Mouse (Mus musculus) liver, embryonic 12.5 days (tissue): Measurements from ENCODE around the gene Faap20. TPM values are rescaled to one million over a fixed set of nuclear protein-coding genes. Genes with fewer than 3 reads are reported as not detected.

Source experiments
- ATAC-seq: fragments of 200-750 bp; cut with Nextera tagmentation; 2 replicates; pipeline ENCODE4 v1.8.0; 2017; ENCODE audit warnings: moderate number of reproducible peaks, mild to moderate bottlenecking, moderate library complexity
- H3K27ac ChIP-seq: fragments of 300-500 bp; sonication (generic); 2 replicates; pipeline ENCODE4 v1.5.1; 2016; ENCODE audit warnings: mild to moderate bottlenecking
- H3K27me3 ChIP-seq: fragments of 300-500 bp; sonication (generic); replicated peaks from 2 replicates; pipeline ENCODE4 v1.6.1; 2016; ENCODE audit warnings: mild to moderate bottlenecking, moderate library complexity
- H3K36me3 ChIP-seq: fragments of 300-500 bp; sonication (generic); 2 replicates; pipeline ENCODE4 v1.6.1; 2016; ENCODE audit warnings: mild to moderate bottlenecking, moderate library complexity
- H3K4me1 ChIP-seq: fragments of 300-500 bp; sonication (generic); 2 replicates; pipeline ENCODE4 v1.6.1; 2016
- H3K4me2 ChIP-seq: fragments of 300-500 bp; sonication (generic); 2 replicates; pipeline ENCODE4 v1.6.1; 2016; ENCODE audit warnings: mild to moderate bottlenecking, moderate library complexity
- H3K4me3 ChIP-seq: fragments of 300-500 bp; sonication (generic); 2 replicates; pipeline ENCODE4 v1.5.1; 2016; ENCODE audit warnings: mild to moderate bottlenecking, moderate library complexity
- H3K9ac ChIP-seq: fragments of 300-500 bp; sonication (generic); 2 replicates; pipeline ENCODE4 v1.6.1; 2016; ENCODE audit warnings: mild to moderate bottlenecking, moderate library complexity
- H3K9me3 ChIP-seq: fragments of 300-500 bp; sonication (generic); replicated peaks from 2 replicates; pipeline ENCODE4 v1.6.1; 2016; ENCODE audit warnings: mild to moderate bottlenecking, moderate library complexity
- WGBS: fragments of 180-500 bp; shearing (Covaris S2); methylation state at CpG from one replicate; pipeline ENCODE4 v1.1.7; 2016; ENCODE audit not compliant: insufficient replicate concordance; 5-methylcytosine and 5-hydroxymethylcytosine counted together
- polyA plus RNA-seq: library from polyadenylated mRNA; unstranded; fragments of >200 nt; fragmentation: Nextera tagmentation; extraction: Ambion mirVana; gene quantifications from 2 replicates; pipeline ENCODE4 v1.2.1, GENCODE M21; 2016

Faap20 gene
- polyA plus RNA-seq, 1 experiment from 2014 or later, result 31.2 TPM

DNA sequence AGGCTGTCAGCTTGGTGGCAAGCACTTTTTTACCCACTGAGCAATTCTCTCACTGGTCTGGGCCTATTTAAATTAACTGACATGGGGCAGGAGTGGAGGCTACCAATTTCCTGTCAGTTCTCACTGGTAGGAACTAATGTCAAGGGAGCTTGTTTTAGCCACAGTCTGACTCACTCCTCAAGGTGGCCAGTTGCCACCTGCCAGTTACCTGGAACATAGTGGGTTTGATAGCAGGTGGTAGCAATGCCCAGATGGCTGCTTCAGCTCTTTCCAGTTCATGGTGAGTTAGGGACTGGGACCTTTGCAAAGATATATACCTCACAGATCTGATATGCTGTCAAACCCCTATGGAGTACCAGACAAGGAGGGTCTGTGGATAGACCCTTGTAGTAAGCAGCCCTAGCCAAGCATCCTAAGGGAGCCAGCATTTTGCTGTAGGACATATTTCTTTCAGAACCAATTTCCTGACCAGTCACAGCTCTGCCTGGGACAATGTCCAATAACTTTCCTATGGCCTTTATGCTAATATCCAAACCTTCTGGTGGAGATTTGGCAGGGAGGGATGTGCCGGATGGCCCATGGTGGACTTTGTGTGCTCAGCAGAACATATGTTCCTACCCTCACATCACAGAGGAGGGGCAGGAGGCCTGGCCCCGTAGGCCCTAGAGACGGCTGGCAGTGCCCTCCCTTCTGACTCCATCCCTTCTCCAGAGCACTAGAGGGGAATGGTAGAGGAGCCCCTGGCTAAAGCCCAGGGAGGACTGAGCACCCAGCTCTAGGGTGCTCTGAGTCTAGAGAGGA, 15.1 kb downstream of the Faap20 start:
- Histone ChIP-seq H3K27me3 (0 out of 2 replicates have a peak, but pooled peaks cover 3% of the 10 kb centered on the region), H3K4me1 (no peaks in the 10 kb centered on the region), H3K4me3 (no peak overlapping the region), H3K4me2 (no peak overlapping the region), H3K27ac (no peak overlapping the region), H3K9ac (no peak overlapping the region), H3K9me3 (no peaks in the 10 kb centered on the region), H3K36me3 (0 out of 2 replicates have a peak, but pooled peaks cover 3% of the 10 kb centered on the region)
- WGBS, result 71% methylated on average over 3 of the region's 3 CpGs
- no peak for ATAC-seq

- H3K9me3 ChIP-seq, result no peaks in the 10 kb centered on the region
- no peak overlapping the region for H3K4me3 ChIP-seq
- H3K4me2 ChIP-seq, result no peak overlapping the region
- no peak overlapping the region for H3K9ac ChIP-seq
- H3K27me3 ChIP-seq, result 0 out of 2 replicates have a peak, but pooled peaks cover 3% of the 10 kb centered on the region
- WGBS, result 66% methylated on average over 7 of the region's 7 CpGs
- no peak for ATAC-seq
- H3K36me3 ChIP-seq, result no peaks in the 10 kb centered on the region
- no peaks in the 10 kb centered on the region for H3K4me1 ChIP-seq
- H3K27ac ChIP-seq, result no peak overlapping the region
These were observed 17.5 kb downstream of the Faap20 start for GRCm38 (mm10) chr4:155267047-155267543.

GRCm38 (mm10) chr4:155267639-155268175, 18.1 kb downstream of the Faap20 start:
- WGBS, result 42% methylated on average over 12 of the region's 12 CpGs
- no peak overlapping the region for H3K27ac ChIP-seq

DNA sequence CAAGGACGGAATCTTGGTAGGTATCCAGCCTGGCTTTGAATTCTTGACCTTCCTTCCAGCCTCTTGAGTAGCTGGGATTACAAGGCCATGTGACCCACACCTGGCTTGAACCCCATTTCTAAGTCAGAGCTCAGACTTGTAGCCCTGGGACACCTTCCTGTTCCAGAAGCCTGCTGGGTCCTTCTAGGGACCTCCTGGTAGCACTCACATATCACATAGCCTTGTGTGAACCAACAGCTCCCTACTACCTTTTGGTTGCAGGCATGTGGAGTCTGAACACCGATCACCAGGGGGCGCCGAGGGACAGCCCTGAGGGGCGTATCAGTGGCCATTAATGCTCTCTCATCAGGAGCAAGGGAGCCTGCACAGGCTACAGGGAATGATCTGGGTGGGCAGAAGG, 18.8 kb downstream of the Faap20 start:
- no peak overlapping the region for H3K4me2 ChIP-seq
- H3K27me3 ChIP-seq, result 0 out of 2 replicates have a peak, but pooled peaks cover 3% of the 10 kb centered on the region
- ATAC-seq, result no peak
- no peak overlapping the region for H3K9ac ChIP-seq
- 13% methylated on average over 5 of the region's 5 CpGs for WGBS
- no peaks in the 10 kb centered on the region for H3K9me3 ChIP-seq
- H3K36me3 ChIP-seq, result no peaks in the 10 kb centered on the region
- H3K4me1 ChIP-seq, result no peaks in the 10 kb centered on the region
- no peak overlapping the region for H3K27ac ChIP-seq
- no peak overlapping the region for H3K4me3 ChIP-seq

More at GRCm38 (mm10) chr4:155267639-155268175, 18.1 kb downstream of the Faap20 start:
- H3K4me1 ChIP-seq, result no peaks in the 10 kb centered on the region
- no peak overlapping the region for H3K4me2 ChIP-seq
- no peak overlapping the region for H3K4me3 ChIP-seq
- H3K9ac ChIP-seq, result no peak overlapping the region
- no peaks in the 10 kb centered on the region for H3K36me3 ChIP-seq
- no peaks in the 10 kb centered on the region for H3K9me3 ChIP-seq
- H3K27me3 ChIP-seq, result 0 out of 2 replicates have a peak, but pooled peaks cover 3% of the 10 kb centered on the region
- ATAC-seq, result no peak

DNA sequence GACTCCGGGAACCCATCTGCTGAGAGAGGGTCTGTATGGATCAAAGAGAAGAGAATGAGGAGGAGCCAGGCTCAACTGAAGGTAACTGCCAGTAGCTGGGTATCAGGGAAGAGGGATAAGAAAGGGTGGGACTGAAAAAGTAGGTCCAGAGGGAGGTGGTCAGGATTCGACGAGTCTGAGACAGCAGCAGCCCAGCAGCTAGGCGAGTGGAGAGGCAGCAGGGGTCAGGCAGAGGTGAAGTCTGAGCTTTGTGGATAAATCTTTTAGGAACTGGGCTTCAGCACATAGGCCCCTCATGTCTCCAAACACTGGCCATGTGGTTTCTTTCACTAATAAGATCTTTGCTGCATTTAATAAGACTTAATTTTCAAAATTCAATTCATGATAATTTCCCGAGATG, 24.8 kb downstream of the Faap20 start:
- Histone ChIP-seq H3K27me3 (no peaks in the 10 kb centered on the region), H3K36me3 (no peaks in the 10 kb centered on the region), H3K9me3 (no peaks in the 10 kb centered on the region), H3K9ac (no peak overlapping the region), H3K4me3 (no peak overlapping the region), H3K4me2 (no peak overlapping the region), H3K27ac (no peak overlapping the region), H3K4me1 (no peaks in the 10 kb centered on the region)
- no peak for ATAC-seq
- 34% methylated on average over 5 of the region's 5 CpGs for WGBS

- Histone ChIP-seq H3K4me1 (no peaks in the 10 kb centered on the region), H3K36me3 (no peaks in the 10 kb centered on the region), H3K9me3 (no peaks in the 10 kb centered on the region), H3K9ac (no peak overlapping the region), H3K27ac (no peak overlapping the region), H3K4me3 (no peak overlapping the region), H3K27me3 (no peaks in the 10 kb centered on the region), H3K4me2 (no peak overlapping the region)
- ATAC-seq, result no peak
- 57% methylated on average over 3 of the region's 3 CpGs for WGBS
These were observed 25.2 kb downstream of the Faap20 start for GRCm38 (mm10) chr4:155274851-155275250.

GRCm38 (mm10) chr4:155277963-155278362, 28.4 kb downstream of the Faap20 start:
- H3K36me3 ChIP-seq, result no peaks in the 10 kb centered on the region
- WGBS, result 67% methylated on average over 6 of the region's 6 CpGs

GRCm38 (mm10) chr4:155279054-155279453, 29.5 kb downstream of the Faap20 start:
- Histone ChIP-seq H3K9ac (no peak overlapping the region), H3K27ac (no peak overlapping the region), H3K4me2 (no peak overlapping the region), H3K36me3 (no peaks in the 10 kb centered on the region), H3K27me3 (peaks cover 6% of the 10 kb centered on the region; the same call in 1 of the 2 replicates), H3K4me1 (no peaks in the 10 kb centered on the region), H3K9me3 (no peaks in the 10 kb centered on the region), H3K4me3 (no peak overlapping the region)
- 60% methylated on average over 8 of the region's 8 CpGs for WGBS
- no peak for ATAC-seq

More at GRCm38 (mm10) chr4:155277963-155278362, 28.4 kb downstream of the Faap20 start:
- Histone ChIP-seq H3K4me2 (no peak overlapping the region), H3K27ac (no peak overlapping the region), H3K9me3 (no peaks in the 10 kb centered on the region), H3K4me1 (no peaks in the 10 kb centered on the region), H3K27me3 (0 out of 2 replicates have a peak, but pooled peaks cover 2% of the 10 kb centered on the region), H3K9ac (no peak overlapping the region), H3K4me3 (no peak overlapping the region)
- ATAC-seq, result no peak

DNA sequence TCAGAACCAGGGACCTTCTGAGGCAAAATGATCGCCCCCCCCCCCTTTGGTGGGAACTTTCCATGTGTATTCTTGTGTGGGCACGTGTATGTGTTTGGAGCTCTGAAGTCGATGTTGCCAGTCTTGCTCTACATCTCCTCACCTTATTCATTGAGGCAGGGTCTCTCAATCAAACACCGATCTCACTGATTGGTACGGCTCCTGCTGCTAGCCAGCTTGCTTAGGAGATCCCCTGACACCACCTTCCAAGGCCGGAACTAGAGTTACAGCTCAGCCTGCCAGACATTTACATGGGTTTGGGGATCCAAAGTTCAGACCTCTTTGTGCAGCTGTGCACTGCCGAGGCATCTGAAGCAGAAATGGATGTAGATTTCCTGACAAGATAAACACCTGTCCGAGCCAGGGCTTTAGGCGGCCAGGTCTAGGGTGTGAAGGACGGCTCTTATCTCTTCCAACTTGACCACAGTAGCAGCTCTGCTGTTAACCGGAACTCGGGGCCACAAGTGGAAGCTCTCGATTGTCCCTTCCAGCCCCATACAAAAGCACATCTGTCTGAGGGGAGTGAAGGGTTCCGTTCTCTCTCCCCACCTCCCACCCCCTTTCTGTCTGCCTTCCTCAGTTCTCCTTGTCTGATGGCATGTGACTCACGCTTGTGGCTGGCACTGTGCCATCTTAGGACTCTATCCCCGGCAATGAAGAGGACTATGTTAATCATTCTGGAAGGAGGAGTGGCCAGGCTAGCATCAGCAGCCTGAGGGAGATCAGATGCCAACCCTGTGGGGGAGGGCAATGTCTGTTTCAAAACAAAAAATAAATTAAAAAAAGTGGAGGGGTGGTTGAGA, 30.5 kb downstream of the Faap20 start:
- Histone ChIP-seq H3K36me3 (no peaks in the 10 kb centered on the region), H3K4me3 (no peak overlapping the region), H3K9ac (no peak overlapping the region), H3K9me3 (no peaks in the 10 kb centered on the region), H3K27ac (no peak overlapping the region), H3K4me2 (no peak overlapping the region), H3K4me1 (no peaks in the 10 kb centered on the region), H3K27me3 (peaks cover 6% of the 10 kb centered on the region)
- ATAC-seq, result peak; percentile 30; the same call in 1 of the 2 replicates
- WGBS, result 34% methylated on average over 16 of the region's 16 CpGs

DNA sequence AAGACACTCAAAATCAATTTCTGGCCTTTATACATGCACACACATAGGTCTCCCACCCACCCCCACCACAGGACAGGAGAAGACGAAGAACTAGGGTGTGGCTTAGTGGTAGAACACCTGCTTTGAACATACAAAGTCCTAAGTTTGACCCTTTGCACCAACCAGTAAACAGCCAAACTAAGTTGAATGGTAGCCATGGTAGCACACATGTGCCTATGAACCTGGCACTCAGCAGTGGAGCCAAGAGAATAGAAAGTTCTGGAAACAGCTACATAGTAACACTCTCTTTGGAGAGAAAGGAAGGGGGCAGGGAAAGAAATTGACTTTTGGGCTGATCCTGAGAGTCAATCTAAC, 31.1 kb downstream of the Faap20 start:
- no peaks in the 10 kb centered on the region for H3K36me3 ChIP-seq
- no peak for ATAC-seq

DNA sequence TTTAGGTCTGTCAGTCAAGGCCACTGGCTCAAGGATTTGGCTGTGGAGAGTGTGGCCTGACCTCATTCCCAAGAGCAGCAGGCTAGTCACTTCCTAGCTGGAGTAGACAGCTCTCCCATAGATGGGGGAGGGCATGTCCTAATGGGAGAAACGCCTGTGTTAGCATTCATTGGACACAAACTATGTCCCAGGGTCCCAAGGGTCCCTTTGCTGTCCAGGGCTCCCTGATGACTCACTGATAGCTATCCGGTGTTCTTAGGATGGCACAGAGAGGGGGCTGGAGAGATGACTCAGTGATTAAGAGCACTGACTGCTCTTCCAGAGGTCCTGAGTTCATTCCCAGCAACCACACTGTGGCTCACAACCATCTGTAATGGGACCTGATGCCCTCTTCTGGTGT, 31.6 kb downstream of the Faap20 start:
- H3K4me3 ChIP-seq, result no peak overlapping the region
- no peak for ATAC-seq
- H3K9me3 ChIP-seq, result no peaks in the 10 kb centered on the region
- H3K4me1 ChIP-seq, result no peaks in the 10 kb centered on the region
- H3K36me3 ChIP-seq, result no peaks in the 10 kb centered on the region
- H3K9ac ChIP-seq, result no peak overlapping the region
- no peak overlapping the region for H3K27ac ChIP-seq
- peaks cover 6% of the 10 kb centered on the region for H3K27me3 ChIP-seq
- no peak overlapping the region for H3K4me2 ChIP-seq
- 57% methylated on average over 2 of the region's 2 CpGs for WGBS

More for the DNA sequence above, 31.1 kb downstream of the Faap20 start:
- H3K4me2 ChIP-seq, result no peak overlapping the region
- WGBS, result 56% methylated on average over 1 of the region's 1 CpGs
- H3K27me3 ChIP-seq, result peaks cover 6% of the 10 kb centered on the region
- no peak overlapping the region for H3K9ac ChIP-seq
- H3K4me3 ChIP-seq, result no peak overlapping the region
- H3K4me1 ChIP-seq, result no peaks in the 10 kb centered on the region
- no peak overlapping the region for H3K27ac ChIP-seq
- no peaks in the 10 kb centered on the region for H3K9me3 ChIP-seq

GRCm38 (mm10) chr4:155281652-155282051, 32.0 kb downstream of the Faap20 start:
- Histone ChIP-seq H3K9me3 (no peaks in the 10 kb centered on the region), H3K36me3 (no peaks in the 10 kb centered on the region), H3K4me1 (no peaks in the 10 kb centered on the region), H3K4me3 (no peak overlapping the region), H3K27ac (no peak overlapping the region), H3K9ac (no peak overlapping the region), H3K4me2 (no peak overlapping the region), H3K27me3 (peaks cover 6% of the 10 kb centered on the region)
- ATAC-seq, result no peak
- 60% methylated on average over 8 of the region's 8 CpGs for WGBS
